Mouse (Mus musculus): ENCODE data around the gene Myo9a. TPM values are rescaled to one million over a fixed set of nuclear protein-coding genes. Genes with fewer than 3 reads are reported as not detected.

Gene Myo9a
- polyA plus RNA-seq, 1 experiment from 2014 or later = 23.5 TPM

GRCm38 (mm10) chr9:59941885-59942350, 191.2 kb downstream of the Myo9a start:
- Histone ChIP-seq H3K27me3 (no peaks in the 10 kb centered on the region), H3K4me1 (peaks cover 5% of the 10 kb centered on the region; the same call in 1 of the 2 replicates), H3K4me2 (replicated peaks) (no peak overlapping the region), H3K9ac (no peak overlapping the region), H3K9me3 (replicated peaks) (no peaks in the 10 kb centered on the region), H3K27ac (no peak overlapping the region), H3K4me3 (no peak overlapping the region), H3K36me3 (no peaks in the 10 kb centered on the region)
- 65% methylated on average over 9 of the region's 9 CpGs for WGBS
- no peak for ATAC-seq (ENCODE audit: low FRiP score)

GRCm38 (mm10) chr9:59942501-59943085, 191.9 kb downstream of the Myo9a start:
- no peak for ATAC-seq (ENCODE audit: low FRiP score)
- no peak overlapping the region for H3K27ac ChIP-seq
- H3K27me3 ChIP-seq = no peaks in the 10 kb centered on the region
- no peak overlapping the region for H3K9ac ChIP-seq
- H3K9me3 ChIP-seq (replicated peaks) = no peaks in the 10 kb centered on the region
- 56% methylated on average over 5 of the region's 5 CpGs for WGBS
- H3K4me2 ChIP-seq (replicated peaks) = no peak overlapping the region
- H3K4me1 ChIP-seq = peaks cover 5% of the 10 kb centered on the region; the same call in 1 of the 2 replicates
- no peak overlapping the region for H3K4me3 ChIP-seq
- H3K36me3 ChIP-seq = no peaks in the 10 kb centered on the region

- 90% methylated on average over 6 of the region's 6 CpGs for WGBS
- H3K27ac ChIP-seq = no peak overlapping the region
- ATAC-seq (ENCODE audit: low FRiP score) = no peak
- H3K4me2 ChIP-seq (replicated peaks) = no peak overlapping the region
- H3K27me3 ChIP-seq = no peaks in the 10 kb centered on the region
- no peak overlapping the region for H3K4me3 ChIP-seq
- no peaks in the 10 kb centered on the region for H3K9me3 ChIP-seq (replicated peaks)
- H3K36me3 ChIP-seq = no peaks in the 10 kb centered on the region
- peaks cover 7% of the 10 kb centered on the region; the same call in 1 of the 2 replicates for H3K4me1 ChIP-seq
- H3K9ac ChIP-seq = no peak overlapping the region
Observed at GRCm38 (mm10) chr9:59943826-59944225, 193.1 kb downstream of the Myo9a start.

GRCm38 (mm10) chr9:59945241-59945640, 194.5 kb downstream of the Myo9a start:
- Histone ChIP-seq H3K9me3 (replicated peaks) (no peaks in the 10 kb centered on the region), H3K27ac (no peak overlapping the region), H3K4me3 (no peak overlapping the region), H3K27me3 (no peaks in the 10 kb centered on the region), H3K4me1 (peaks cover 7% of the 10 kb centered on the region; the same call in 1 of the 2 replicates), H3K36me3 (no peaks in the 10 kb centered on the region), H3K4me2 (replicated peaks) (no peak overlapping the region), H3K9ac (no peak overlapping the region)
- ATAC-seq (ENCODE audit: low FRiP score) = no peak
- 77% methylated on average over 3 of the region's 3 CpGs for WGBS

- H3K36me3 ChIP-seq = no peaks in the 10 kb centered on the region
- WGBS = 85% methylated on average over 8 of the region's 8 CpGs
- H3K27me3 ChIP-seq = no peaks in the 10 kb centered on the region
- H3K27ac ChIP-seq = no peak overlapping the region
- H3K4me2 ChIP-seq (replicated peaks) = no peak overlapping the region
- ATAC-seq (ENCODE audit: low FRiP score) = no peak
- no peak overlapping the region for H3K4me3 ChIP-seq
- H3K9me3 ChIP-seq (replicated peaks) = no peaks in the 10 kb centered on the region
- H3K9ac ChIP-seq = no peak overlapping the region
- H3K4me1 ChIP-seq = 0 out of 2 replicates have a peak, but pooled peaks cover 4% of the 10 kb centered on the region
Observed at GRCm38 (mm10) chr9:59947271-59947670, 196.6 kb downstream of the Myo9a start.

GRCm38 (mm10) chr9:59948226-59948625, 197.5 kb downstream of the Myo9a start:
- H3K4me1 ChIP-seq = 0 out of 2 replicates have a peak, but pooled peaks cover 2% of the 10 kb centered on the region
- no peak overlapping the region for H3K9ac ChIP-seq
- H3K9me3 ChIP-seq (replicated peaks) = no peaks in the 10 kb centered on the region
- no peaks in the 10 kb centered on the region for H3K27me3 ChIP-seq
- no peaks in the 10 kb centered on the region for H3K36me3 ChIP-seq
- no peak for ATAC-seq (ENCODE audit: low FRiP score)
- H3K27ac ChIP-seq = no peak overlapping the region
- 78% methylated on average over 8 of the region's 8 CpGs for WGBS
- no peak overlapping the region for H3K4me3 ChIP-seq
- H3K4me2 ChIP-seq (replicated peaks) = no peak overlapping the region

GRCm38 (mm10) chr9:59948691-59949250, 198.1 kb downstream of the Myo9a start:
- H3K36me3 ChIP-seq = no peaks in the 10 kb centered on the region
- H3K4me2 ChIP-seq (replicated peaks) = no peak overlapping the region
- H3K4me1 ChIP-seq = peaks cover 2% of the 10 kb centered on the region; the same call in 1 of the 2 replicates
- 91% methylated on average over 17 of the region's 17 CpGs for WGBS
- no peaks in the 10 kb centered on the region for H3K27me3 ChIP-seq
- no peaks in the 10 kb centered on the region for H3K9me3 ChIP-seq (replicated peaks)
- H3K9ac ChIP-seq = no peak overlapping the region
- no peak overlapping the region for H3K27ac ChIP-seq
- no peak overlapping the region for H3K4me3 ChIP-seq
- ATAC-seq (ENCODE audit: low FRiP score) = no peak

GRCm38 (mm10) chr9:59949511-59949910, 198.8 kb downstream of the Myo9a start:
- Histone ChIP-seq H3K9ac (no peak overlapping the region), H3K4me1 (peaks cover 6% of the 10 kb centered on the region; the same call in 1 of the 2 replicates), H3K9me3 (replicated peaks) (no peaks in the 10 kb centered on the region), H3K4me3 (no peak overlapping the region), H3K4me2 (replicated peaks) (no peak overlapping the region), H3K36me3 (no peaks in the 10 kb centered on the region), H3K27ac (no peak overlapping the region), H3K27me3 (no peaks in the 10 kb centered on the region)
- 82% methylated on average over 6 of the region's 6 CpGs for WGBS
- ATAC-seq (ENCODE audit: low FRiP score) = no peak

GRCm38 (mm10) chr9:59949981-59950380, 199.3 kb downstream of the Myo9a start:
- H3K4me2 ChIP-seq (replicated peaks) = no peak overlapping the region
- no peak for ATAC-seq (ENCODE audit: low FRiP score)
- no peaks in the 10 kb centered on the region for H3K36me3 ChIP-seq
- 89% methylated on average over 5 of the region's 5 CpGs for WGBS
- no peaks in the 10 kb centered on the region for H3K27me3 ChIP-seq
- no peaks in the 10 kb centered on the region for H3K9me3 ChIP-seq (replicated peaks)
- peaks cover 6% of the 10 kb centered on the region; the same call in 1 of the 2 replicates for H3K4me1 ChIP-seq
- H3K9ac ChIP-seq = no peak overlapping the region
- H3K27ac ChIP-seq = no peak overlapping the region
- H3K4me3 ChIP-seq = no peak overlapping the region

- no peak for ATAC-seq (ENCODE audit: low FRiP score)
- H3K4me2 ChIP-seq (replicated peaks) = no peak overlapping the region
- WGBS = 86% methylated on average over 9 of the region's 9 CpGs
- H3K36me3 ChIP-seq = no peaks in the 10 kb centered on the region
- H3K9me3 ChIP-seq (replicated peaks) = no peaks in the 10 kb centered on the region
- H3K4me1 ChIP-seq = peaks cover 6% of the 10 kb centered on the region; the same call in 1 of the 2 replicates
- H3K27me3 ChIP-seq = no peaks in the 10 kb centered on the region
- H3K27ac ChIP-seq = no peak overlapping the region
- no peak overlapping the region for H3K4me3 ChIP-seq
- H3K9ac ChIP-seq = no peak overlapping the region
Observed at GRCm38 (mm10) chr9:59951001-59951750, 200.5 kb downstream of the Myo9a start.

- no peak for ATAC-seq (ENCODE audit: low FRiP score)
- H3K4me2 ChIP-seq (replicated peaks) = no peak overlapping the region
- H3K9ac ChIP-seq = no peak overlapping the region
- no peaks in the 10 kb centered on the region for H3K9me3 ChIP-seq (replicated peaks)
- H3K36me3 ChIP-seq = no peaks in the 10 kb centered on the region
- H3K4me3 ChIP-seq = no peak overlapping the region
- H3K27ac ChIP-seq = no peak overlapping the region
- 88% methylated on average over 4 of the region's 4 CpGs for WGBS
- no peaks in the 10 kb centered on the region for H3K27me3 ChIP-seq
- peaks cover 6% of the 10 kb centered on the region; the same call in 1 of the 2 replicates for H3K4me1 ChIP-seq
Observed at GRCm38 (mm10) chr9:59951943-59952342, 201.2 kb downstream of the Myo9a start.

- Histone ChIP-seq H3K27ac (no peak overlapping the region), H3K4me2 (replicated peaks) (no peak overlapping the region), H3K36me3 (no peaks in the 10 kb centered on the region), H3K4me3 (no peak overlapping the region), H3K9me3 (replicated peaks) (no peaks in the 10 kb centered on the region), H3K4me1 (peaks cover 6% of the 10 kb centered on the region; the same call in 1 of the 2 replicates), H3K27me3 (no peaks in the 10 kb centered on the region), H3K9ac (no peak overlapping the region)
- ATAC-seq (ENCODE audit: low FRiP score) = no peak
- WGBS = 66% methylated on average over 7 of the region's 8 CpGs
Observed at GRCm38 (mm10) chr9:59952515-59953070, 201.9 kb downstream of the Myo9a start.

Measured in hindbrain, embryonic 12.5 days (tissue).